29 mouse cellular contexts compared by ENCODE assay signal in the genomic region with DNA sequence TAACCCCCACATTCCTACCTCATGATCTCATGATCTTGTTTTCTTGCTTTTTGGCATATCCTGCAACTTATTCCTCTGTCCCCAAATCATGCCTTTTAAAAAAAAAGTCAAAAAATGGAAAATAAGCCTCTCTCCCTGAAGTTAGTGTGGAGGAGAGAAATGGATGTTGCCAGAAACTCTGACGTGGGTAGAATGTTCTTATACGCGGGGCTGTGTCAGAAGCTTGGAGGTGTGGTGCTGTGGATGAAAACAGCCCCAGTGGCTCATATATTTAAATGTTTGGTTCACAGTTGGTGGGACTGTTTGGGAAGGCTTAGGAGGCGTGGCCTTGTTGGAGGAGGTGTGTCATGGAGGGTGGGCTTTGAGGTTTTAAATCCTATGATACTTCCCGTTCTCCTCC.
"Had no signal": no experiment of that assay in that cellular context is flagged by ENCODE, and none has a peak within 500 bp of the region (broad histone marks: within the 10 kb centered on the region; RNA-seq: fewer than 3 reads in every experiment).

No protein-coding gene starts in this region.

- DNase-seq: left cerebral cortex, postnatal 4 days; liver; liver, embryonic 13.5 days; liver, postnatal 0 days; lung, adult 18-20 months; lung, adult 2 months; lung, embryonic 14.5 days; lung, postnatal 10 days; lung, postnatal 14 days; lung, postnatal 36 days; lung, postnatal 4 days; midbrain, embryonic 14.5 days had no signal

- H3K27ac ChIP-seq: limb, embryonic 12.5 days; limb, embryonic 13.5 days; limb, embryonic 15.5 days; liver, embryonic 12.5 days; liver, embryonic 13.5 days; liver, embryonic 14.5 days; liver, embryonic 15.5 days; lung, embryonic 15.5 days; macrophage; midbrain, embryonic 12.5 days; midbrain, embryonic 13.5 days; midbrain, embryonic 15.5 days had no signal

- H3K4me3 ChIP-seq: limb, embryonic 10.5 days; limb, embryonic 12.5 days; limb, embryonic 13.5 days; limb, embryonic 15.5 days; liver, embryonic 12.5 days; liver, embryonic 13.5 days; liver, embryonic 15.5 days; lung, embryonic 15.5 days; megakaryocyte, embryonic 14.5 days; midbrain, embryonic 10.5 days; midbrain, embryonic 12.5 days; midbrain, embryonic 13.5 days; midbrain, embryonic 15.5 days; myocyte had no signal

- H3K4me1 ChIP-seq: liver, embryonic 15.5 days; midbrain, embryonic 12.5 days had no signal

- ATAC-seq: liver, embryonic 12.5 days; liver, postnatal 0 days; lung, postnatal 0 days; midbrain, embryonic 13.5 days; midbrain, embryonic 15.5 days; midbrain, embryonic 16.5 days had no signal
